Mouse (Mus musculus): ENCODE measurements around the gene Pbx1.

DNA sequence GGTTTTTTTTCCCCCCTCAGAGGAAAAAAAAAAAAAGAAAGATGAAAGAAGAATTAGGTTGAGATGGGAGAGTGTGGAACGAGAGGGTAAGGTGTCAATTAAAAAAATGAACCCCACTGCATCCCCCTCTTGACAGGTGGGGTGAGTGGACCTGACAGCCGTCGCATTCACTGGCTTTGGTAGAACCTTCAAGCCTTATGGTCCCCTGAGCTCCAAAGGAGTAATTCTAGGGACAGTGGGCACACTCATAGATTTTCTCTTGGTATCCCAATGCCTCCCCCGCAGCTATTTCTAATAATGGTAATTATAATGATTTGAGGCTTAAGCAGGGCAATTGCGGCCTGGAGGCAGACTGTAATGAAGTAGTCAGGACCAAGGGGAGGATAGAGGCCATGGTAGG is 167.0 kb downstream of the Pbx1 start:
- TF ChIP-seq POLR2A (IDR thresholded peaks at IDR 0.05; ENCODE audit: borderline replicate concordance, control insufficient read depth, low read depth, low read length) (no peak), CTCF (IDR thresholded peaks at IDR 0.05; ENCODE audit: control insufficient read depth, insufficient read depth, low read length) (no peak)
